Mouse (Mus musculus) frontal cortex, adult (tissue): ENCODE results near the gene Slc6a6.
A peak's percentile ranks its signal among the peaks of the same experiment; 100 is the strongest.

ENCODE experiments used
- ATAC-seq: cut with Nextera tagmentation; 2 replicates; pipeline ENCODE4 v1.9.2; 2017; ENCODE audit warnings: mild to moderate bottlenecking, moderate library complexity, mixed read lengths; ENCODE audit not compliant: low TSS enrichment

The Slc6a6 gene

GRCm38 (mm10) chr6:91683602-91684473, at the start of gene Slc6a6:
Gene Slc6a6, plus strand, starts transcription at chr6:91684053.
- ATAC-seq, result peak; percentile 60

DNA sequence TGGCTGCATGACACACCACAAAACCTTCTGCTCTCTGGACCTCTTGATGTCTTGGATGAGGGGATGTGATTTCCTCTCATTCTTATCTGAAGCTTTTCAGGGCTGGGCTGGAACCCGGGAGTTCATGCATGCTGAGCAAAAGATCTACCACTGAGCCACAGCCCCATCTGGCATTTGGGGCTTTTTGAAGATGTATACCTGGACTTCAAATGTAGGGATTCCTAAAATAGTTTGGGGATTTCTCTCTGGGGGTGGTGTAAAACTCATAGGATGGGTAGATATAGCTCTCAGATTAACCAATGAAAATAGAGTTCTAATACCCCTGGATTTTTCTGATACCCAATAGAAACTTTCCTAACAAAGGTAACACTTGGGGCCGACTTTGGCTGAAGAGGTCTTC, 49.4 kb upstream of the Slc6a6 start:
- ATAC-seq, result no peak

DNA sequence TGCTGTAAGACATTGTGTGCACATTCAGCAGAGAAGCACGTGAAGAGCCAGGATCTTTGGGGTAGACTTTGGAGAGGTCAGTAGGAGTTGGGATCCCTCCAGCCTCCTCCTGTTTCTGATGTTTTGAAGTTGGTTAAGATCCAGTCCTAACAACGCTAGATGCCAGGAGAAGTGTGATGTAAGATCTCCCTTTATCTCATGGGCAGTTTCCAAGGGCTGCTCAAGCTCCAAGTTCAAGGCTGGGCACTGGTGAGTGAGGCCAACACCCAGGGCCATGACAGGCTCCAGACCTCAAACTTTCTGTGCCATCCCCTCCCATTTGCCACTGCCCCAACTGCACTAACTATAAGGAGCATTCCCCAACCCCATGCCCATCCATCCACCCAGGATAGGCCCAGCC, 49.0 kb upstream of the Slc6a6 start:
- ATAC-seq, result no peak

- ATAC-seq, result no peak
Measured at GRCm38 (mm10) chr6:91638204-91638995, 45.5 kb upstream of the Slc6a6 start.

DNA sequence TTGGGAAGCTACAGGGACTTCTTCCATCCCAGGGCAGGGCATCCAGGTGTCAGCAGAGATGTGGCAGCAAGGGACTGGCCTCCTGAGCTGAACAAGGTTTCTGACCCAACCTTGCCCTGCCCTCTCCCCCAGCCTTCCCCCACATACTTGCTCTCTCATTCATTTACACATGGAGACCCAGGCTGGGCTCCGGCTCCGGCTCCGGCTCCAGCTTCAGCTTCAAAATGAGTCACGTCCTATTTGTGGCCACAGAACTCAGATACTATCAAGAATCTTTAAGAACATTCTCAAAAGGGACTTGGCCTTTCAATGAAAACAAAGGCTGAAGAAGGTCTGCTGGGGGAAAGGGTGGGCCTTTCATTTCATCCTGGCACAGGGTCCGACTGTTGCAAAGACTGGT, 40.8 kb upstream of the Slc6a6 start:
- no peak for ATAC-seq

- ATAC-seq, result no peak
Measured at GRCm38 (mm10) chr6:91643416-91643921, 40.4 kb upstream of the Slc6a6 start.

- no peak for ATAC-seq
Measured at GRCm38 (mm10) chr6:91646019-91646418, 37.8 kb upstream of the Slc6a6 start.

- ATAC-seq, result no peak
Measured at GRCm38 (mm10) chr6:91646822-91647221, 37.0 kb upstream of the Slc6a6 start.

- no peak for ATAC-seq
Measured at GRCm38 (mm10) chr6:91647385-91647791, 36.5 kb upstream of the Slc6a6 start.

DNA sequence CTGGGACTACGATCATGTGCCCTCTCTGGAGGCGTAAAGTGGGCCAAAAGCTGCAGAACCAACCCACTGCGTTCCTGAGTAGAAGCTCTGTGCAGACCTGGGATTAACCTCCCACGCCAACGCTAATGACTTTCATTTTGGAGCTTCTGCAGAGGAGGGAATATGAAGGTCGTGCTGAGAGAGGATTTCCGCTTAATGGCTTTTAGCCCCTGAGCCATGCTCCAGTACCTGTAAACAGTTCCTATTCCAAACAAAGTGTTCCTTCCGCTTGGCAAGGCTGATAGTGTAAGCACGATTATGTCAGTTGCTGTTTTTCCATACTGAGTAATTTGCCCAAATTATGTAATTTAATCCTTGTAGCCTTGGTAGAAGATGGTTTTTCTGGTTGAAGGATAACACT, 33.6 kb upstream of the Slc6a6 start:
- ATAC-seq, result no peak

GRCm38 (mm10) chr6:91652296-91652695, 31.6 kb upstream of the Slc6a6 start:
- ATAC-seq, result no peak

- no peak for ATAC-seq
Measured at GRCm38 (mm10) chr6:91655244-91655643, 28.6 kb upstream of the Slc6a6 start.

DNA sequence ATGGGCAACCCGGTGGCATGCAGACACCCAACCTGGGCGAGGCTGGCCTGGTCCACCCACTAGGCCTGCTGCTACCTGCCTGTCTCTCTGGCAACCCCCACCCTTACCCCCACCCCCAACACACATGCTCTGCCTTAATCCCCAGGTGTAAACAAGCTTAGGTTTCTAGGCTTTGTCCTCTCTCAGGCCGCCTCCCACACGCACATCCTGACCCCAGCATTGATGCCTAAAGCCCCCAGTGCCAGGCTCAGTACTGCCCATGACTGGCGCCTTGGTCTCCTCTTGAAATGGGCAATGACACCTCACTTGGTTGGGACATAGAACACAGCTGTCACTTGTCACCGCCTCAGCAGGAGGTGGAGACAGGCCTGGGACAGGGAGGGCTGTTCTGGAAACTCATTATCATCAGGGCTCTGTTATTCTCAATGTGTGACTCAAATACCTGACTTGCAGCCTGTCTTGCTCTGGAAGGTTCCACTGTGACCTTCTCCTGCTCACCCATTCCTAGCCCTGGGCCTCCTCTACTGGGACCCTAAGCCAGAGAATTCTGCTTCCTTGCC, 27.9 kb upstream of the Slc6a6 start:
- no peak for ATAC-seq

DNA sequence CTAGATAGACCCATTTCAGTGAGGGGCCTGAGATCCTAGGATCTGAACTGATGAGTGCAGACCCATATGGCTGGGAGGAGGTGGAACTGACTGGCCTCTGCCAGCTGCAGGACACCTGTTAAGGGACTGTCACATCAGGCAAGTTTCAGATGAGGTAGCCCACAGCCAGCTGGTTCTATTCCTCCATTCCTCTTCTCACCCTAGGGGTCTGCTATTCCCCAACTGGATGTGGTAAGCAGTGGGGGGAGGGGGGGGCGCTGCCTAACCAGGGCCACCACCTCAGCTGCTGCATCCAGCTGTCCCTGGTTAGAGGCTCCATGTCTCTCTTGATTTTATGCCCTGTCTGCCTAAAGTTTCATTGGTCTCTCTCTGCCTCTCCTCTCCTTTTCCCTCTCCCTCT, 25.6 kb upstream of the Slc6a6 start:
- no peak for ATAC-seq

DNA sequence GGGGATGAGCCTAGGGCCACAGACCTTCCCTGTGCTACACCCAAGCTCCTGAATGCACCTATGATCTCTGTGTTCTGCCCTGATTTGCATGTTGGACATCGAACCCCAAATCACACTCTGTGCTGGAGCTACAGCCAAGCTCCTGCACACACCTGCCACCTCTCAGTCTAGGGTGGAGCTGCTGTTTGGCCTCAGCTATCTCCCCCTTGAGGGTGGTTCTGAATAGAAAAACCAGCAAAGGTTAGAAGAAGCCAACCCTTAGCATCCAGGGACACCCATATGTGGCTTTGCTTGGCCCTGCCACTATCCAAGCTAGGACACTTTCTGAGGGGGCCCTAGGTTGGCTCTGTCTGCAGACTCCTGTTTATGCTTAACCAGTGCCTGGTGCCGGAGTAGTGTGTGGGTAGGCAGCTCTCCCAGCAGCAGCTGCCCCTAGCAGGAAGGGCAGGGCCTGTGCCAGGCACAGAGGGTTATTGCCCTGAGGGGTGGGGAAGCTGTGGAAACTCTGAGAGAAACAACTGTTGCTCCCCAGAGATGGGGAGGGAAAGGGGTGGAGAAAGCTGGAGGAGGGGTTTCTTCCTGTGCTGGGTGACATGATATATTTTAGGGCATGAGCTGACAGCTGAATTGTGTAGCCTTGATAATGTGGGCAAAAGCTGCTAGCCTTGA, 23.9 kb upstream of the Slc6a6 start:
- ATAC-seq, result peak; percentile 38; the same call in 1 of the 2 replicates

DNA sequence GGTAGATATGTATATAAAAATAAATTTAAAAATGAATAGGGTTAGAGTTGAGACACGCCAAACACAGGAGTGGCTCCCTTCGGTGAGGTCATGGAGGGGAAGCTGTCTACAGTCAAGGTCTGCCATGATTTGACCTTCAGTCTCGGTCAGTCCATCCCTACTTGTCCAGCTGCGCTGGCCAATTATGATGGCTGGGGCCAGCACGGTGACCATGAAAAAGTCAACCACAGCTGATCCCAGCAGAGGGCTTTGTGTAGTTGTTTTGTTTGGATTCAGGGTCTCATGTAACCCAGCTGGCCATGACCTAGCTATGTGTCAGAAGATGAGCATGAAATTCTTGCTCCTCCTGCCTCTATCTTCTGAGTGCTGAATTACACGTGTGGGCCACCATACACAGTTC, 21.6 kb upstream of the Slc6a6 start:
- no peak for ATAC-seq

DNA sequence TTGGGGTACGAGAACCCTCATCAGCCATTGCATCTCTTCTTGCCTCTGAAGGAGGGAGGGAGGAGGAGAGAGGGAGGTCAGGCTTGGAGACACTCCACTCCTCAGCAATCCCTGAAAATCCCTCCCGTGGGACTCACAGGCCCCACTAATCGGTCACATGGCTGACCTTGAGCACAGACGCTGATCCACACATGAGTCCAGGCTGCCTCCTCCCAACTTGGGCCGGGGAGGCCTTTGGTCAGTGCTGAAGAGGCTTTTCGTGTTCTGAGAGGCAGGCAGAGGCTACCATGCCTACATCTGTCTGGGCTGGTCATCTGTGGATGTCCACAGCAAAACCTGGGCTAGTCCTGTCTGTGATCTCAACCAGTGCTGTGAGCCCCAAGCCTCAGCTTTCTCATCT, 20.2 kb upstream of the Slc6a6 start:
- ATAC-seq, result no peak

GRCm38 (mm10) chr6:91665267-91665666, 18.6 kb upstream of the Slc6a6 start:
- no peak for ATAC-seq

GRCm38 (mm10) chr6:91665990-91666700, 17.7 kb upstream of the Slc6a6 start:
- ATAC-seq, result no peak

DNA sequence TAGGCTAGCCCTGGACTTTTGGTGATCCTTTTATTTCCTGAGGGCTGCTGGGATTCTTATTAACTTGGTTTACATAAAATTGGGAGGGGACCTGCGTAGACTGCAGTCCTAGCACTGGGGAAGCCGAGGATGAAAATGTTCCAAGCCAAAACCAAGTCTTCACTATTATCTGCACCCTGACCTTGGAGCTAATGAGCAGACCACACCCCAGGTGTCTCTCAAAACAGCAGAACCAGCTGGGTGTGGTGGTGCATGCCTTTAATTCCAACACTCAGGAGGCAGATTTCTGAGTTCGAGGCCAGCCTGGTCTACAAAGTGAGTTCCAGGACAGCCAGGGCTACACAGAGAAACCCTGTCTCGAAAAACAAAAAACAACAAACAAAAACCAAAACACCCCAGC, 16.7 kb upstream of the Slc6a6 start:
- no peak for ATAC-seq

- ATAC-seq, result no peak
Measured at GRCm38 (mm10) chr6:91668276-91668675, 15.6 kb upstream of the Slc6a6 start.
